Mouse (Mus musculus): ENCODE results near the gene Filip1. TPM values are rescaled to one million over a fixed set of nuclear protein-coding genes. Genes with fewer than 3 reads are reported as not detected.
A peak's percentile ranks its signal among the peaks of the same experiment; 100 is the strongest.

Gene Filip1
- polyA plus RNA-seq, 1 experiment from 2014 or later = 8.3 TPM

- Histone ChIP-seq H3K4me1 (peaks cover 14% of the 10 kb centered on the region), H3K4me3 (no peak overlapping the region), H3K9ac (replicated peaks) (no peak overlapping the region), H3K27ac (replicated peaks) (no peak overlapping the region), H3K9me3 (no peaks in the 10 kb centered on the region), H3K36me3 (no peaks in the 10 kb centered on the region), H3K27me3 (no peaks in the 10 kb centered on the region), H3K4me2 (replicated peaks) (no peak overlapping the region)
- no peak for ATAC-seq (ENCODE audit: low FRiP score, low read depth)
- 73% methylated on average over 9 of the region's 9 CpGs for WGBS
Observed at GRCm38 (mm10) chr9:79919750-79920539, 92.7 kb downstream of the Filip1 start.

GRCm38 (mm10) chr9:79919303-79919721 lies 93.3 kb downstream of the Filip1 start:
- 87% methylated on average over 7 of the region's 7 CpGs for WGBS
- Histone ChIP-seq H3K4me1 (peaks cover 16% of the 10 kb centered on the region), H3K4me3 (no peak overlapping the region), H3K27me3 (no peaks in the 10 kb centered on the region), H3K36me3 (no peaks in the 10 kb centered on the region), H3K4me2 (replicated peaks) (no peak overlapping the region), H3K27ac (replicated peaks) (no peak overlapping the region), H3K9me3 (no peaks in the 10 kb centered on the region), H3K9ac (replicated peaks) (no peak overlapping the region)
- ATAC-seq (ENCODE audit: low FRiP score, low read depth) = no peak

GRCm38 (mm10) chr9:79918325-79919117 lies 94.1 kb downstream of the Filip1 start:
- ATAC-seq (ENCODE audit: low FRiP score, low read depth) = no peak
- 69% methylated on average over 10 of the region's 10 CpGs for WGBS
- H3K27me3 ChIP-seq = no peaks in the 10 kb centered on the region

GRCm38 (mm10) chr9:79914276-79914675 lies 98.4 kb downstream of the Filip1 start:
- H3K4me2 ChIP-seq (replicated peaks) = no peak overlapping the region
- WGBS = 50% methylated on average over 4 of the region's 4 CpGs
- H3K9ac ChIP-seq (replicated peaks) = no peak overlapping the region
- H3K9me3 ChIP-seq = no peaks in the 10 kb centered on the region
- no peak overlapping the region for H3K4me3 ChIP-seq
- no peaks in the 10 kb centered on the region for H3K27me3 ChIP-seq
- H3K36me3 ChIP-seq = no peaks in the 10 kb centered on the region
- no peak overlapping the region for H3K27ac ChIP-seq (replicated peaks)
- H3K4me1 ChIP-seq = peaks cover 9% of the 10 kb centered on the region
- no peak for ATAC-seq (ENCODE audit: low FRiP score, low read depth)

More at GRCm38 (mm10) chr9:79918325-79919117, 94.1 kb downstream of the Filip1 start:
- no peaks in the 10 kb centered on the region for H3K9me3 ChIP-seq
- H3K9ac ChIP-seq (replicated peaks) = no peak overlapping the region
- H3K27ac ChIP-seq (replicated peaks) = no peak overlapping the region
- no peaks in the 10 kb centered on the region for H3K36me3 ChIP-seq
- H3K4me3 ChIP-seq = no peak overlapping the region
- H3K4me1 ChIP-seq = peaks cover 23% of the 10 kb centered on the region
- no peak overlapping the region for H3K4me2 ChIP-seq (replicated peaks)

GRCm38 (mm10) chr9:79912971-79913370 lies 99.7 kb downstream of the Filip1 start:
- H3K36me3 ChIP-seq = no peaks in the 10 kb centered on the region
- H3K4me2 ChIP-seq (replicated peaks) = no peak overlapping the region
- H3K9ac ChIP-seq (replicated peaks) = no peak overlapping the region
- no peaks in the 10 kb centered on the region for H3K27me3 ChIP-seq
- H3K4me3 ChIP-seq = no peak overlapping the region
- no peaks in the 10 kb centered on the region for H3K9me3 ChIP-seq
- peaks cover 9% of the 10 kb centered on the region for H3K4me1 ChIP-seq
- ATAC-seq (ENCODE audit: low FRiP score, low read depth) = no peak
- H3K27ac ChIP-seq (replicated peaks) = no peak overlapping the region
- WGBS = 90% methylated on average over 5 of the region's 5 CpGs

DNA sequence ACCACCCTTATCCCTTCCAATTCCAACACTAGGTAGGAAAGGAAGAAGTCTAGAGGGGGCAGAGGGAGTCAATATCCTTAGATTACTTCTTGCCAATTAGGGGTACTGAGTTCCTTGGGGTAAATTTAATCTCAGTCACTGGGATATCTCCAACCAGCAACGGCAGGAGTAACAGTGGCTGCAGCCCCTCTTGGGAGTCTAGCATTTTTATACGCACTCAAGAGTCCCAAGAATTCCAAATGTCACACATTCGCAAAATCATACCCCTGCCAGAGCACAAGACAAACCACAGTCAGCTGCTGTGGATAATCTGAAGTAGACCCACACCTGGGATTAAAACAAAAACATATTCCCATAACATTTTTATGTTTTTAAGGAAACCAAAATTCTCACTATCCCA lies 102.5 kb downstream of the Filip1 start:
- no peaks in the 10 kb centered on the region for H3K9me3 ChIP-seq
- H3K9ac ChIP-seq (replicated peaks) = no peak overlapping the region
- no peaks in the 10 kb centered on the region for H3K36me3 ChIP-seq
- no peaks in the 10 kb centered on the region for H3K27me3 ChIP-seq
- no peak for ATAC-seq (ENCODE audit: low FRiP score, low read depth)
- no peak overlapping the region for H3K27ac ChIP-seq (replicated peaks)
- H3K4me3 ChIP-seq = no peak overlapping the region
- WGBS = 97% methylated on average over 3 of the region's 3 CpGs
- H3K4me2 ChIP-seq (replicated peaks) = no peak overlapping the region
- H3K4me1 ChIP-seq = peaks cover 9% of the 10 kb centered on the region

GRCm38 (mm10) chr9:79898815-79899214 lies 113.8 kb downstream of the Filip1 start:
- Histone ChIP-seq H3K27me3 (no peaks in the 10 kb centered on the region), H3K27ac (replicated peaks) (no peak overlapping the region), H3K4me3 (no peak overlapping the region), H3K4me2 (replicated peaks) (no peak overlapping the region), H3K36me3 (no peaks in the 10 kb centered on the region), H3K9ac (replicated peaks) (no peak overlapping the region), H3K9me3 (no peaks in the 10 kb centered on the region), H3K4me1 (no peaks in the 10 kb centered on the region)
- no peak for ATAC-seq (ENCODE audit: low FRiP score, low read depth)
- 88% methylated on average over 3 of the region's 3 CpGs for WGBS

DNA sequence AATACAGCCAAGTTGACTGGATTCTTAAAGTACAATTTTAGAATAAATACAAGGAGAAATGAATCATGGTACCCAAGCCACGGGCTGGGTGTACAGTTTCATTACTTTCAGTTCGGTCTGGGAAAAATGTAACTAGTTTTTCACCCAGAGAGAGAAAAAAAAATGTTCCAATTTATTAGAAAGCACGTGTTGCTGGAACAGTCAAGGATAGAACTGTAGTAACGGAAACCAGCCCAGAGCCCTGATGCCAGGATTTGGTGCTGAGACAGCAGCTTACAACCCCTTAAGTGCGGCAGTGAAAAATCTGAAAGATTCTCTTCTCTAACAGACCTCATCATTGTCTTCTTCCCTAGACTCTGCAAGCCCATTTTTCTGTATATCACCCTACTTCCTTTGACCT lies 118.0 kb downstream of the Filip1 start:
- Histone ChIP-seq H3K27me3 (no peaks in the 10 kb centered on the region), H3K36me3 (no peaks in the 10 kb centered on the region), H3K4me1 (peaks cover 9% of the 10 kb centered on the region), H3K9ac (replicated peaks) (no peak overlapping the region), H3K9me3 (no peaks in the 10 kb centered on the region), H3K4me3 (no peak overlapping the region), H3K27ac (replicated peaks) (no peak overlapping the region), H3K4me2 (replicated peaks) (no peak overlapping the region)
- ATAC-seq (ENCODE audit: low FRiP score, low read depth) = no peak
- WGBS = 81% methylated on average over 5 of the region's 5 CpGs

DNA sequence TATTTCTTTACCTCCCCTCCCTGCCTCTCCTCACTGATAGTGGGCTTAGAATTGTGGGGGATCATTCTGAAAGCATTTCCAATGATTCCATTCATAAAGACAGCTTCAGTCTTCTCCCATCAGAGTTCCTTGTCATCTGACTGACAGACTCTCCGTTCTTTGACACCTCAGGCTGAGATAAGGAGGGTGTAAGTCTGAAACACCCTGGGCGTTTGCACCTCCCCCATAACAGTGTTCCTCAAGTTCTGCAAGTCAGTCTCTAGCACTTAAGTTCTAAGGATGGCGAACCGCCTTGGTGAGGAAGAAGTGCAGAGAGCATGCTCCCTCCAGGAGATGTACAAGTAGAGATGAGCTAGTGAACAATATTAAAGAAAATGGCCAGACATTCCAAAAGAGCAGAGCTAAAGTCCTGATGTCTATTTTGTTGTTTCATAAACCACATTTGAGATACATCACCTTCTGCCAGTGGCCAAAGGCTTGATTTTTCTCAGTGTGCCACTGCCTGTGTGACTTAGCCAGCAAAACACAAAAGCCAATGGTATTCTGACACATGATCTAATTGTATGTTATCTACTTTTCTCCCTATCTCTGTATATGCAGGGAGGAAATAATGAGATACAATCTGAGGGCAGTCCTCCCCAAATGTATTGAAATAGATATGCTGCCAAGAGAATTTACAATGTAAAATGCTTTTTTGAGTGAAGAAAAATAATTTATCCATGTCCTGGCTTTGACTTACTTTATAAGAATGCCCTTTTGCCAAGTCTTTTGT lies 118.6 kb downstream of the Filip1 start:
- H3K4me1 ChIP-seq = peaks cover 9% of the 10 kb centered on the region
- H3K27me3 ChIP-seq = no peaks in the 10 kb centered on the region
- H3K9ac ChIP-seq (replicated peaks) = no peak overlapping the region
- H3K4me2 ChIP-seq (replicated peaks) = no peak overlapping the region
- ATAC-seq (ENCODE audit: low FRiP score, low read depth) = no peak
- H3K27ac ChIP-seq (replicated peaks) = no peak overlapping the region
- WGBS = 82% methylated on average over 4 of the region's 4 CpGs
- no peak overlapping the region for H3K4me3 ChIP-seq
- H3K9me3 ChIP-seq = no peaks in the 10 kb centered on the region
- H3K36me3 ChIP-seq = no peaks in the 10 kb centered on the region

DNA sequence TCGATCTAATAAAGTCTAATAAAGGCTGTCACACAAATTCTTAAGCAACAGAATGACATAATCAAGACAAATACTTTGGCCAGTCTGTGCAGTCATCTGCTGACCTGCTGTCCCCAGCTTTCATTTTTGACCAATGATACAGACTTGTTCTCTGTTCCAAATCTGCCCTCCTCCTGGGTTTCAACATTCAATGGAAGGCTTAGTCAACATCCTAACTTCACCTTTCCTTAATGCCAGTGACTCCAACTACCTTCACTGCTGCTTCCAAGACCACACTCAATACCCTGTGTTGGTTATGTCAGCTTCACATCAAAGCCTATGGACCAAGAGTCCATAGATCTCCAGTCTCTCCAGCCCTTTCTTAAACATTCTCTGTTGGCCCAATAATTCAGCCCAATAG lies 120.5 kb downstream of the Filip1 start:
- Histone ChIP-seq H3K4me3 (no peak overlapping the region), H3K27ac (replicated peaks) (no peak overlapping the region), H3K4me1 (peaks cover 9% of the 10 kb centered on the region), H3K27me3 (no peaks in the 10 kb centered on the region), H3K4me2 (replicated peaks) (no peak overlapping the region), H3K9ac (replicated peaks) (no peak overlapping the region), H3K36me3 (no peaks in the 10 kb centered on the region), H3K9me3 (no peaks in the 10 kb centered on the region)
- no peak for ATAC-seq (ENCODE audit: low FRiP score, low read depth)
- WGBS = 92% methylated on average over 1 of the region's 1 CpGs

DNA sequence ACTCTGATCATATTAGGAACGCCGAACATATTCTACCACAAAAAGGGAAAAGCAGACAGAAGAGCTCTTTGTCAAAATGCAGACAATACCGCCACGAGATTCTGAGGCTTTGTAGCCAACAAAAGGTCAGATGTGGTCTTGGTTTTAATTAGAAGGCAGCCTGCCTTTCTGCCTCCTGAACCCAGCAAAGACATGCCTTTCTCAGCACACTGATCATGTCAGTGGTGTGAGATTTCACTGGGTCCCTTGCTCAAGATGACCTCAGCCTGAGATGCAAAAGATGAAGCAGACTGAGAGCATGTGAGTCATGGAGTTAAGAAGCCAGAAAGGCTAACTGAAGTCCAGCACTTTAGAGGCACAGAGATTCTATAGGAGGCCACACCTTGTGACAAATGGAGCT lies 122.2 kb downstream of the Filip1 start:
- peak overlapping the region; percentile 58 for H3K27ac ChIP-seq (replicated peaks)
- H3K4me2 ChIP-seq (replicated peaks) = no peak overlapping the region

DNA sequence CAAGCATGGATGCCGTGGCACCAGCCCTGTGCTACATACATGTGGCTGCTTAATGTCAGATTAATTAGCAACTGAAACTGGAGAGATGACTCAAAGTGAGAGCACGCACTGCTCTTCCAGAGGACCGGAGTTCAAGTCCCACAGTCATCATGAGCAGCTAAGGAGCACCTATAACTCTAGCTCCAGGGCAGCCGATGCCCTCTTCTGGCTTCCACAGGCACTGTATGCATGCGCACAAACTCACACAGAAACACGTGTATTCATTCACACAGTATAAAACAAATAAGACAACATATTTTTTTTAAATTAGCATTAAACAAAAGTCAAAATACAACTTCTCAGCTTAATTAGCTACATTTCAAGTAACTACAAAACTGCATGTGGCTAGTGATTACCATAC lies 123.5 kb downstream of the Filip1 start:
- H3K4me2 ChIP-seq (replicated peaks) = no peak overlapping the region
- no peak overlapping the region for H3K4me3 ChIP-seq
- H3K9me3 ChIP-seq = no peaks in the 10 kb centered on the region
- ATAC-seq (ENCODE audit: low FRiP score, low read depth) = peak; percentile 3; the same call in 1 of the 2 replicates
- no peak overlapping the region for H3K27ac ChIP-seq (replicated peaks)
- H3K4me1 ChIP-seq = peaks cover 9% of the 10 kb centered on the region
- H3K36me3 ChIP-seq = no peaks in the 10 kb centered on the region
- H3K27me3 ChIP-seq = no peaks in the 10 kb centered on the region
- H3K9ac ChIP-seq (replicated peaks) = no peak overlapping the region
- 89% methylated on average over 6 of the region's 6 CpGs for WGBS

More for the DNA sequence above, 122.2 kb downstream of the Filip1 start:
- Histone ChIP-seq H3K4me3 (no peak overlapping the region), H3K4me1 (peaks cover 9% of the 10 kb centered on the region), H3K9ac (replicated peaks) (no peak overlapping the region), H3K27me3 (no peaks in the 10 kb centered on the region), H3K36me3 (no peaks in the 10 kb centered on the region), H3K9me3 (no peaks in the 10 kb centered on the region)
- WGBS = 16% methylated on average over 4 of the region's 4 CpGs
- 0 out of 2 replicates have a peak, but pooled peaks have one; percentile 25 for ATAC-seq (ENCODE audit: low FRiP score, low read depth)
